Mouse (Mus musculus) embryonic facial prominence, embryonic 13.5 days (tissue): ENCODE measurements at regions not wholly inside any gene's neighbourhood (a gene's known extent, or its start where the extent isn't known, plus 50 kb on each side); places are given as distances from the start of the nearest gene placed in this dataset.

ENCODE experiments used
- ATAC-seq: fragments of 200-750 bp; cut with Nextera tagmentation; 2 replicates; pipeline ENCODE4 v1.8.0; 2017; ENCODE audit warnings: low read depth; ENCODE audit not compliant: insufficient number of reproducible peaks, insufficient read depth, low FRiP score, low TSS enrichment
- H3K27ac ChIP-seq: fragments of 300-500 bp; sonication (generic); 2 replicates; pipeline ENCODE4 v1.5.1; 2015; ENCODE audit warnings: moderate library complexity, mild to moderate bottlenecking, inconsistent platforms
- H3K27me3 ChIP-seq: fragments of 300-500 bp; sonication (generic); 2 replicates; pipeline ENCODE4 v1.6.1; 2015; ENCODE audit warnings: mild to moderate bottlenecking, inconsistent platforms
- H3K36me3 ChIP-seq: fragments of 300-500 bp; sonication (generic); 2 replicates; pipeline ENCODE4 v1.6.1; 2015; ENCODE audit warnings: mild to moderate bottlenecking, inconsistent platforms
- H3K4me1 ChIP-seq: fragments of 300-500 bp; sonication (generic); 2 replicates; pipeline ENCODE4 v1.6.1; 2015; ENCODE audit warnings: inconsistent platforms
- H3K4me2 ChIP-seq: fragments of 300-500 bp; sonication (generic); 2 replicates; pipeline ENCODE4 v1.6.1; 2015; ENCODE audit warnings: moderate library complexity, mild to moderate bottlenecking, inconsistent platforms
- H3K4me3 ChIP-seq: fragments of 300-500 bp; sonication (generic); 2 replicates; pipeline ENCODE4 v1.5.1; 2015; ENCODE audit warnings: mild to moderate bottlenecking, inconsistent platforms
- H3K9ac ChIP-seq: fragments of 300-500 bp; sonication (generic); 2 replicates; pipeline ENCODE4 v1.6.1; 2015; ENCODE audit warnings: mild to moderate bottlenecking, inconsistent platforms
- H3K9me3 ChIP-seq: fragments of 300-500 bp; sonication (generic); 2 replicates; pipeline ENCODE4 v1.6.1; 2016; ENCODE audit warnings: inconsistent platforms
- WGBS: fragments of 180-500 bp; shearing (Covaris S2); methylation state at CpG from one replicate; pipeline ENCODE4 v1.1.7; 2015; ENCODE audit warnings: mixed read lengths; 5-methylcytosine and 5-hydroxymethylcytosine counted together

GRCm38 (mm10) chr2:180396664-180397377 is 59.2 kb upstream of the Slco4a1 start:
- no peak overlapping the region for H3K4me2 ChIP-seq
- H3K36me3 ChIP-seq, result no peaks in the 10 kb centered on the region
- ATAC-seq, result no peak
- no peaks in the 10 kb centered on the region for H3K9me3 ChIP-seq
- H3K27me3 ChIP-seq, result peaks cover 8% of the 10 kb centered on the region; the same call in 1 of the 2 replicates
- WGBS, result 64% methylated on average over 4 of the region's 4 CpGs
- no peak overlapping the region for H3K9ac ChIP-seq
- H3K4me3 ChIP-seq, result no peak overlapping the region
- no peaks in the 10 kb centered on the region for H3K4me1 ChIP-seq
- H3K27ac ChIP-seq, result no peak overlapping the region

- Histone ChIP-seq H3K27me3 (peaks cover 13% of the 10 kb centered on the region), H3K36me3 (no peaks in the 10 kb centered on the region), H3K27ac (no peak overlapping the region), H3K9me3 (no peaks in the 10 kb centered on the region), H3K4me1 (no peaks in the 10 kb centered on the region), H3K4me2 (no peak overlapping the region), H3K9ac (no peak overlapping the region), H3K4me3 (no peak overlapping the region)
- ATAC-seq, result no peak
- 70% methylated on average over 3 of the region's 3 CpGs for WGBS
Measured at GRCm38 (mm10) chr2:180396211-180396610, 59.8 kb upstream of the Slco4a1 start.

- H3K27ac ChIP-seq, result no peak overlapping the region
- ATAC-seq, result no peak
- 50% methylated on average over 11 of the region's 11 CpGs for WGBS
Measured at GRCm38 (mm10) chr2:180395279-180396034, 60.6 kb upstream of the Slco4a1 start.

GRCm38 (mm10) chr2:180392846-180393700 is 58.6 kb upstream of the Gata5 start:
- no peaks in the 10 kb centered on the region for H3K36me3 ChIP-seq
- H3K9ac ChIP-seq, result no peak overlapping the region
- WGBS, result 62% methylated on average over 16 of the region's 16 CpGs
- H3K4me1 ChIP-seq, result no peaks in the 10 kb centered on the region
- no peak overlapping the region for H3K4me3 ChIP-seq
- no peak overlapping the region for H3K27ac ChIP-seq
- no peaks in the 10 kb centered on the region for H3K9me3 ChIP-seq
- H3K27me3 ChIP-seq, result peaks cover 43% of the 10 kb centered on the region
- no peak for ATAC-seq
- H3K4me2 ChIP-seq, result no peak overlapping the region

More at GRCm38 (mm10) chr2:180395279-180396034, 60.6 kb upstream of the Slco4a1 start:
- H3K9ac ChIP-seq, result no peak overlapping the region
- no peaks in the 10 kb centered on the region for H3K36me3 ChIP-seq
- no peak overlapping the region for H3K4me3 ChIP-seq
- H3K4me2 ChIP-seq, result no peak overlapping the region
- H3K9me3 ChIP-seq, result no peaks in the 10 kb centered on the region
- H3K4me1 ChIP-seq, result no peaks in the 10 kb centered on the region
- peaks cover 20% of the 10 kb centered on the region for H3K27me3 ChIP-seq

- Histone ChIP-seq H3K36me3 (no peaks in the 10 kb centered on the region), H3K27ac (no peak overlapping the region), H3K27me3 (peaks cover 51% of the 10 kb centered on the region), H3K4me2 (no peak overlapping the region), H3K4me3 (no peak overlapping the region), H3K9ac (no peak overlapping the region), H3K9me3 (no peaks in the 10 kb centered on the region), H3K4me1 (no peaks in the 10 kb centered on the region)
- WGBS, result 85% methylated on average over 6 of the region's 6 CpGs
- ATAC-seq, result no peak
Measured at GRCm38 (mm10) chr2:180392298-180392697, 57.8 kb upstream of the Gata5 start.

GRCm38 (mm10) chr2:180391349-180391748 is 56.9 kb upstream of the Gata5 start:
- H3K4me3 ChIP-seq, result no peak overlapping the region
- no peak overlapping the region for H3K27ac ChIP-seq
- no peaks in the 10 kb centered on the region for H3K9me3 ChIP-seq
- peaks cover 60% of the 10 kb centered on the region for H3K27me3 ChIP-seq
- no peak for ATAC-seq
- H3K4me1 ChIP-seq, result peaks cover 5% of the 10 kb centered on the region
- H3K36me3 ChIP-seq, result no peaks in the 10 kb centered on the region
- H3K9ac ChIP-seq, result no peak overlapping the region
- 71% methylated on average over 3 of the region's 3 CpGs for WGBS
- H3K4me2 ChIP-seq, result no peak overlapping the region

- H3K9me3 ChIP-seq, result no peaks in the 10 kb centered on the region
- peak overlapping the region; percentile 16; the same call in 1 of the 2 replicates for H3K9ac ChIP-seq
- H3K4me3 ChIP-seq, result no peak overlapping the region
- H3K27ac ChIP-seq, result no peak overlapping the region
- H3K4me2 ChIP-seq, result no peak overlapping the region
- no peak for ATAC-seq
- peaks cover 70% of the 10 kb centered on the region for H3K27me3 ChIP-seq
- 80% methylated on average over 15 of the region's 15 CpGs for WGBS
- peaks cover 14% of the 10 kb centered on the region for H3K4me1 ChIP-seq
- no peaks in the 10 kb centered on the region for H3K36me3 ChIP-seq
Measured at GRCm38 (mm10) chr2:180390216-180390996, 55.9 kb upstream of the Gata5 start.

GRCm38 (mm10) chr2:180389486-180389885 is 55.0 kb upstream of the Gata5 start:
- Histone ChIP-seq H3K4me2 (no peak overlapping the region), H3K36me3 (no peaks in the 10 kb centered on the region), H3K4me3 (no peak overlapping the region), H3K4me1 (peaks cover 15% of the 10 kb centered on the region), H3K27me3 (peaks cover 79% of the 10 kb centered on the region), H3K9ac (no peak overlapping the region), H3K27ac (no peak overlapping the region), H3K9me3 (no peaks in the 10 kb centered on the region)
- 32% methylated on average over 2 of the region's 2 CpGs for WGBS
- ATAC-seq, result no peak

- Histone ChIP-seq H3K4me1 (peaks cover 15% of the 10 kb centered on the region), H3K4me2 (no peak overlapping the region), H3K9ac (no peak overlapping the region), H3K9me3 (no peaks in the 10 kb centered on the region), H3K27me3 (peaks cover 84% of the 10 kb centered on the region), H3K36me3 (no peaks in the 10 kb centered on the region), H3K27ac (no peak overlapping the region), H3K4me3 (no peak overlapping the region)
- ATAC-seq, result no peak
- WGBS, result 58% methylated on average over 12 of the region's 12 CpGs
Measured at GRCm38 (mm10) chr2:180389013-180389412, 54.5 kb upstream of the Gata5 start.

- H3K4me3 ChIP-seq, result no peak overlapping the region
- H3K9ac ChIP-seq, result no peak overlapping the region
- no peak overlapping the region for H3K27ac ChIP-seq
- H3K4me1 ChIP-seq, result peaks cover 15% of the 10 kb centered on the region
- 72% methylated on average over 5 of the region's 5 CpGs for WGBS
- no peak for ATAC-seq
- H3K36me3 ChIP-seq, result no peaks in the 10 kb centered on the region
- no peaks in the 10 kb centered on the region for H3K9me3 ChIP-seq
- H3K4me2 ChIP-seq, result no peak overlapping the region
- H3K27me3 ChIP-seq, result peaks cover 92% of the 10 kb centered on the region
Measured at GRCm38 (mm10) chr2:180388122-180388521, 53.6 kb upstream of the Gata5 start.

GRCm38 (mm10) chr2:180387305-180387704 is 52.8 kb upstream of the Gata5 start:
- H3K27ac ChIP-seq, result no peak overlapping the region
- no peaks in the 10 kb centered on the region for H3K36me3 ChIP-seq
- ATAC-seq, result no peak; the same call in 1 of the 2 replicates
- no peak overlapping the region for H3K4me2 ChIP-seq
- H3K4me3 ChIP-seq, result no peak overlapping the region
- H3K9ac ChIP-seq, result no peak overlapping the region
- peaks cover 89% of the 10 kb centered on the region for H3K27me3 ChIP-seq
- peaks cover 15% of the 10 kb centered on the region for H3K4me1 ChIP-seq
- no peaks in the 10 kb centered on the region for H3K9me3 ChIP-seq
- 41% methylated on average over 2 of the region's 2 CpGs for WGBS
